Mouse (Mus musculus) 416B (cell line): ENCODE data around the gene Simc1.
A peak's percentile ranks its signal among the peaks of the same experiment; 100 is the strongest.
"Not testable (repeated sequence)": the region's sequence is repeated elsewhere in the genome, so short reads cannot be mapped to it uniquely, and the experiment has no call there.

Experiments used
- DNase-seq: peaks from one replicate; pipeline ENCODE4 v3.0.0; 2011; ENCODE audit warnings: low read depth

Simc1 gene

DNA sequence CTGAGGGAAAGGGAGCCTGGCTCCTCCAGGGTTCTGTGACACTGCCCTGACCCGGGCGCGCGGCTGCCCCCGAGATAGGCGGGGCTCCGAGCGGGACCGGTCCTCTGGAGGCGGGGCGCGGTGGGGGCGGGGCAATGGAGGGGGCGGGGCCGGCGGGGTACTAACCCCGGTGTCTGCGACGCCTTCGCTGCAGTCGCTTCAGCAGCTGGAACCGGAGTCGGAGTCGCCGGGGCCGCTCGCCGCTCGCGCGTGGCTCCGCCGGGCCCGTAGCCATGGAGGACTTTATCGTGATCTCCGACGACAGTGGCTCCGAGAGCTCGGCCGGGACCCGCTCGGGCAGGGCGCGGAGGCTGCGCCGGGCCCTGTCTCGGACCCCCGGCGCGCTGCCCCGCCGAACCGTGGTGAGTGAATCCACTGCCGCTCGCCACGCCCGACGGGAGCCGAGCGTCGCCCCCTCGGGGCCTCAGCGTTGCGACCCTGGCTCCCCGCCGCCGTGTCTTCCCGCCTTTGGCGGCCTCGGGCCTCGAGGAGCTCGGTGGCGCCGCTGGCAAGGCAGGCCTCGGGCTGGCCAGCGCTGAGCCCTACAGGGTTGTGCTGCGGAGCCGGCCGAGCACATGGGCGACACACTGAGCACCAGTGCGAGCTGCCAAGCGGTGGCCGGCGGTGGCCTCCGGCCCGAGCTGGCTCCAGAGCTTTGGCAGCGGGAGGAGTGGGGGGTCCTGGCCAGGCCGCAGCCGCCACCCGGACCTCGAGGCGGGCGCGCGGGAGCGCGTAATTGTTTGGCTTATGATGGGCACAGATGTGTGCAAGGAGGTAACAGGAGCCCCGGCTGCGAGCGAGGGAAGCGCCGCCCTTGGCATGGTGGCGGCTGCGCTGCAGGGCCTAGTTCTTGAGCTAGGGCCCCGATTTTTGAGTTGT is at the start of gene Simc1:
Simc1 (plus strand) TSS at position 176 of the 918 bp plus-strand sequence.
- peak; percentile 55 for DNase-seq

DNA sequence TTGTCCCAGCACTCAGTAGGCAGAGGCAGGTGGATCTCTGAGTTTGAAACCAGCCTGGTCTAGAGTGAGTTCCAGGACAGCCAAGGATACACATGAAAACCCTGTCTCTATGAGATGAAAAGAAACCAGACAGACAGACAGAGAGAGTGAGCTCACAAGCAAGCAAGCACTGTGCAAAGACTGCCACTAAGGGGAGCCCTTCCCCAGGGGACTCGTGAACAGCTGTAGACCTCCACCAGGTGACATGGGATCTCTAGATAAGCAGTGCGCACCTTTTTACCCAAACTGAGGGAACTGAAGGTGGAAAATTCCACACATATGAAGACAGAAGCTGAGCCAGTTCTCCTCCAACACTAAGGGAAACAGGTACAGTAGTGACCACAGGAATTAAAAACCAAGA is 46.5 kb upstream of the Simc1 start:
- DNase-seq, result peak; percentile 54

DNA sequence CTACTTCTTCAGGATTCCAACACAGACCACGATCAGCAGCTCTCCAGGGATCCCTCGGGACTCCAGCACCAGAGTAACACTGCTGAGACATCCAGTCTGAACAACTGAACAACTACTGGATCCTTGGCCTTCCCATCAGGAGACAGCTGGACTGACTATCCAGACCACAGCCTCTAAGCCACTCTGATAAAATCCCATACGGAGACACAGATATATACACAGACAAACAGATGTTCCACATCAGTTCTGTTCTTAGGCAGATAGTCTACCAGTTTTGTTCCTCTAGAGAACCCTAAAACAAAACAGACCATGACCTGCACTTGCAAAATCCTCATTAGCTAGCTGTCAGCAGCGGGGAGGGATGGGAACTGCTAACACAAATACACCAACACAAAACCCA is 44.3 kb upstream of the Simc1 start:
- no peak for DNase-seq

DNA sequence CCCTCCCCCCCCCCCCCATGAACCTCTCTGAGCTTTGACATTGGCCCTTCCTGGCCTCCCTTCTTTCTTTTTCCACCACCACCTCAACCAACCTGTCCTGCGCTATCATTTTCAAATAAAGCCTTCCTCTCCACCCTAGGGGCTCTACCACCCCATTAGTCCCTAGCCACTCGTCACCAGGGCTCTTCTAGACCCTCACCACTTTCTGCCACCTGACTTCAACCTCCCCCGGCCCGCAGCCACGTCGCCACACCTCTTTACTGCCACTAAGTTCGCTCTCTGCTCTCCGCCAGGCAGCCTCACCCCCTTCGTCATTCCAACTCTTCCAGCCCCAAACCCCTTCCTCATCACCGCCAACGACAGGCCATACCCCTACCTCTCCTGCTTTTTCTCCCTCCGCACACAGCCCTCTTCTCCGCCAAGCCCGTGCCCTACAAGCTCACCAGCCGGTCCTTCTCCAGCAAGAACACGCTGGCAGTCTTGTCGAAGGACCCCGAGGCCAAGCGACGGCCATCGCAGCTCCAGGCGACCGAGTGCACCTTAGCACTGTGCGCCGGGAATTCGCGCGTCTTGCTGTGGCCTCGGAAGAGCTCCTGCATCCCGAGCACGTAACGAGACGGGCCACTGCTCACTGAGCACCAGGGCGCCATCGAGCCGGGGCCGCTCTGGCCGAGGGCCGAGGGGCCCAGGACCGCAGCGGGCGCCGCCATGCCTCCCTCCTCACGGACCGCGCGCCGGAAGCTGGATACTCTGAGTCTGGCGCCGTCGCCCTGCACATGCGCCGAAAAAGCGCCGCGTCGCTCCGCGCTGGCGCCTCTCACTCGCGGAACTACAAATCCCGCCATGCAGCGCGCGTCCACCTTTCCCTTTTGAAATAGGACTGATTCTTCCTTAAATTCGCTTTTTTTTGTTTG is 35.2 kb upstream of the Simc1 start, which contains the start of gene Thoc3:
Thoc3 (minus strand) TSS at position 752 of the 914 bp plus-strand sequence.
- peak; percentile 90 for DNase-seq

- no peak for DNase-seq
Measured at GRCm38 (mm10) chr13:54469012-54469354, 34.6 kb upstream of the Simc1 start.

GRCm38 (mm10) chr13:54471967-54472366 is 31.6 kb upstream of the Simc1 start:
- DNase-seq, result no peak

GRCm38 (mm10) chr13:54474996-54475395 is 28.6 kb upstream of the Simc1 start:
- no peak for DNase-seq

GRCm38 (mm10) chr13:54475702-54476101 is 27.9 kb upstream of the Simc1 start:
- peak; percentile 87 for DNase-seq

DNA sequence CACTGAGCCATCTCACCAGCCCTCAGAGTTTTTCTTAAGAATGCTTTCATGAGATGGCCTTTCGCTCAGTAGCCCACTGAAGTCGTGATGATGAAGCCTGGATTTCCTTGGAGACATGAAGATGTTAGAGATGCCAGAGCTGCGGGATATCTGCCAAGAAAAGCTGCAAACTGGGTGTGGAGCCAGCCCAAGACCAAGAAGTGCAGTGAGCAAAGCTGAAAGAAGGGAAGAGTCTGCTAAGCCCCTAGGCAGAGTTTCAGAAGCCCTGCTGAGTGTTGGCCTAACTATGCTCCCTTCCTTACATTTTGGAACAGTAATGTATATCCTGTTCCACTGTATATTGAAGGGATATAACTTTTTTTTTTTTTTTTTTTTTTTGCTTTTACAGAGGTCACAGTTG is 24.3 kb upstream of the Simc1 start:
- no peak for DNase-seq

- DNase-seq, result no peak
Measured at GRCm38 (mm10) chr13:54481498-54481897, 22.1 kb upstream of the Simc1 start.

- DNase-seq, result no peak
Measured at GRCm38 (mm10) chr13:54490411-54490810, 13.2 kb upstream of the Simc1 start.

DNA sequence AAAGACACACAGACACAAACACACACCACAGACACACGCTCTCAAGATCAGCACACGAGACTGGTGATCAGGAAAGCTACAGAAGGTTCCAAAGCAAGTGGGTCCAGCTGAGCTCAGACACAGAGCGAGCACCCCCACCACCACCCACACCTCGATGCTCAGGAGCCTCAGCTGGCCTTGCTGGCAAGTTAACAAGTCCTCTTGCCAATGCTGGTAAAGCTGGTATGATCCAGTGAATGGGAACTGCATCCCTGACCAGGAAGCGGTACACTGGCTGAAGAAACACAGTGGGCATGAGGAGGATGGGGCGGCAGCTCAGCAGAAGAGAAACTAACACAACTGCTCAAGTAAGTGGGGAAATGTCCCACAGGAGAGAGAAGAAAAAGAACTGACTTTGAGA is 12.2 kb upstream of the Simc1 start:
- no peak for DNase-seq

- DNase-seq, result not testable (repeated sequence)
Measured at GRCm38 (mm10) chr13:54499551-54499950, 4.0 kb upstream of the Simc1 start.

DNA sequence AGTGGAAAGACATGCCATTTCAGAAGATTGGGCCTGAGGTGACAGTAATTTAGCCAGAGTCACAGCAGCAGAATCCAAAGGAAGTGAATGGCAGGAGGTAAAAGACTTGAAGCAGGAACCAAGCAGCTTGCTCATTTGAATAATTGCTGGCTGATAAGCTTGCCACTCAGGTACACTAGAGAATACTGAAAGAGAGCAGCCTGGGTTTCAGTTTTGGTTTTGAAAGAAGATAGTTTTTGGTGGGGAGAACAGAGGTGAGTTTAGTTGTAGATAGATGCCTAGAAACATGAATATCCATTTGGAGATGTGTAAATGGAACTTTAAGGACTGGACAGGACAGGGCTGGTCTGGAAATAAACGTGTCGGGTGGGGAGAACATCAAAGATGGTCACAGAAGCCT is 2.2 kb upstream of the Simc1 start:
- peak; percentile 47 for DNase-seq

DNA sequence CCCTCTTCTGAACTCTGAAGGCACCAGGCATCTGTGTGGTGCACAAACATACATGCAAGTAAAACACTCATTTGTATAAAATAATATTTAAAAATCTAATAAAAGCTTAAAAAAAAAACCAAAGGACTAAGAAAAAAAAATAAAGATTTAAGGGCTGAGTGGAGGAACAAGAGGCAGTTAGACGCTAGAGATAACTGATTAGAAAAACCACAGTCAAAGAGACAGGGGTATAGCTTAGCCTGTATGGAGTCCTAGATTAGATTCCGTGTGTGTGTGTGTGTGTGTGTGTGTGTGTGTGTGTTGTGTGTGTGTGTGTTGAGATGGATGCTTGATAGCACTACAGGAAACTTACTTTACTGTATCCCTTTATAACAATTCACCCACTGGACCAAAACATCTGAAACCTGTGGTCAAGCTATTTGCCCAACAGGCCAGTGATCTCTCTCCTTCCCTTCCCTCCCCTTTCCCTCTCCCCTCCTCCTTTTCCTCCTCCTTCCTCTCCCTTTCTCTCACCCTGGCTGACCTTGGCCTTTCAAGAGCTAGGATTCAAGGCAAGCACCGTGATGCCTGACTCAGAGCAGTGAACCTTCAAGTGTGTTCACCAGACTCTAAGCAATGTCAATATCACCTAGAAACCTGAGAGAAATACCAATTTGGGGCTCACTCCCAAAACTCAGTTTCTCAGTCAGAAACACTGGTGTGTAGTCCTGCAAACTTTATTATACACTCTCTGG is 1.5 kb upstream of the Simc1 start:
- peak; percentile 85 for DNase-seq

DNA sequence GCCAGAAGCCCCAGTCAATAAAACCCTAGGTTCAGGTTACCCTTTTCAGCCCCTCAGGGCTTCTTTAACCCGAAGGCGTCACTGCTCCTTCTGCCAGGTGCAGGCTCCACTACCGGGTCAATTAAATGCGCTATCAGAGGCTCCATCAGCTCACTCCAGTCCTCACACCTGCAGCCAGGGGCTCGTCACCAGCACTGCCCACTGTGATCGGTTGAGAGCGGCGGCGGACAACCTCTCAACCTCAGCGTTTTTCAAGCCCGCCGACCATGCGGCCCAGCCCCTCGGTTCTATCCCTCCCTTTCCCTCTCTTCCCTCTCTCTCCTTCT is 338 bp upstream of the Simc1 start:
- no peak for DNase-seq

- DNase-seq, result peak; percentile 47
Measured at GRCm38 (mm10) chr13:54504611-54505260, 1.2 kb downstream of the Simc1 start.

DNA sequence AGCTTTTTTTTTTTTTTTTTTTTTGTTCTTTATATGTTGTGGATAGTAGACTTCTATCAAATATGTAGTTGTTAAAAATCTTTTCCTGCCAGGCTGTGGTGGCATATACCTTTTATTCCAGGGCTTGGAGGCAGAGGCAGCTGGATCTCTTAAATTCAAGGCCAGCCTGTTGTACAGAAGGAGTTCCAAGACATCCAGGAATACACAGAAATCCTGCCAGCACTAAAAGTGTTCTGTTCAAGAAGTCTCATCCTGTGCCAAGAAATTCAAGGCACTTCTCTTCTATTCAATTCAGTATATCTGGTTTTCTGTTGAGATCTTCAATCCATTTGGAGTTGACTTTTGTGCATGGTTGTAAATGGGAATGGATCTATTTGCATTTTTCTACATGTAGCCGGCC is 2.3 kb downstream of the Simc1 start:
- no peak for DNase-seq

DNA sequence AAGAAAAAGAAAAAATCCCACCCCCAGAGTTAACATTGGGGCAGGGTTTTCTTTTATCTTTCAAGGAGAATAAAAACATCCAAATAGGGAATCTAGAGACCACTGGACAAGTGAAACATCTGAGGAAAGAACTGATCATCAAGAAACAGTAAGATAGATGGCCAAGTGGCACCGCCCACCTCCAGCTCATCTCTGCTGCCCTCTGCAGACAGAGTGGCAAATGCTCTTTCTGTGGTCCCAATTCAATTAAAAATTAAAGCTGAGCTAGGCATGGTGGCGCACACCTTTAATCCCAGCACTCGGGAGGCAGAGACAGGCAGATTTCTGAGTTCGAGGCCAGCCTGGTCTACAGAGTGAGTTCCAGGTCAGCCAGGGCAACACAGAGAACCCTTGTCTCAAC is 16.6 kb downstream of the Simc1 start:
- DNase-seq, result peak; percentile 70

GRCm38 (mm10) chr13:54521181-54521580 is 17.6 kb downstream of the Simc1 start:
- no peak for DNase-seq

DNA sequence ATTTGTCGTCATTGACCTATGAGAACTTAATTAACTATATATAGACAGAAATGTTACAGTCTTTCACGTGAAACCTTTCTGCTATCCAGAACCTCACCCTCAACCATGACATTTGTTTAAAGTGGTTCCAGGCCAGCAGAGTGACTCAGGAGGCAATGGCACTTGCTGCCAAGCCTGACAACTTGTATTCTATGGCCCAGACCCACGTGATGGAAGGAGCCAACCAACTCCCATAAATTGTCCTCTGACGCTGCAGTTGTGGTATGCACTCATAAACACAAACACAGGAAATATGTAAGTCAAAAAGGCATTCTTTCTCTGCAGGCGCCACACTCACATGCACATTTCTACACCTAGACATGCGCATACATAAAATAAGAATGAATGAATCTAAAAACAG is 23.6 kb downstream of the Simc1 start:
- no peak for DNase-seq

- DNase-seq, result peak; percentile 35
Measured at GRCm38 (mm10) chr13:54532134-54532533, 28.6 kb downstream of the Simc1 start.
